Mouse (Mus musculus) MEL (cell line): ENCODE results near the gene Anp32e.
A peak's percentile ranks its signal among the peaks of the same experiment; 100 is the strongest.

ENCODE experiments used
- CHD1 ChIP-seq: IDR thresholded peaks from 2 replicates; pipeline ENCODE4 v1.6.1; 2012; ENCODE audit warnings: low read depth, mild to moderate bottlenecking, inconsistent platforms, low read length, improper control_type of control experiment
- CTCF ChIP-seq, 3 experiments: IDR thresholded peaks in 2 of 3; conservative IDR thresholded peaks in 1 of 3; 2 replicates each; pipeline ENCODE4 v1.5.1; 2011 to 2012; ENCODE audit warnings: low read length in 3 of 3, low read depth in 2 of 3, mild to moderate bottlenecking in 2 of 3, improper control_type of control experiment in 1 of 3, inconsistent platforms in 1 of 3, mixed read lengths in 1 of 3, moderate library complexity in 1 of 3; ENCODE audit not compliant: control insufficient read depth in 1 of 3, insufficient read depth in 1 of 3, poor library complexity in 1 of 3, severe bottlenecking in 1 of 3
- ELF1 ChIP-seq: IDR thresholded peaks from 2 replicates; pipeline ENCODE4 v1.6.1; 2014; ENCODE audit warnings: low read depth, mild to moderate bottlenecking, inconsistent platforms, low read length, improper control_type of control experiment, moderate library complexity
- EP300 ChIP-seq, 2 experiments: IDR thresholded peaks; 2 replicates each; pipeline ENCODE4 v1.6.1; 2011; ENCODE audit warnings: improper control_type of control experiment in 2 of 2, low read length in 2 of 2, low read depth in 1 of 2, mild to moderate bottlenecking in 1 of 2
- ETS1 ChIP-seq: IDR thresholded peaks from 2 replicates; pipeline ENCODE4 v1.6.1; 2012; ENCODE audit warnings: low read depth, mild to moderate bottlenecking, inconsistent platforms, low read length, improper control_type of control experiment, moderate library complexity
- MAX ChIP-seq: IDR thresholded peaks from 2 replicates; pipeline ENCODE4 v1.6.1; 2011; ENCODE audit warnings: low read length, improper control_type of control experiment
- MEF2A ChIP-seq: IDR thresholded peaks from 2 replicates; pipeline ENCODE4 v1.6.1; 2014; ENCODE audit warnings: low read depth, mild to moderate bottlenecking, inconsistent platforms, low read length, improper control_type of control experiment; ENCODE audit not compliant: poor library complexity, insufficient replicate concordance, severe bottlenecking; ENCODE audit errors: extremely low read depth
- MXI1 ChIP-seq: IDR thresholded peaks from 2 replicates; pipeline ENCODE4 v1.6.1; 2011; ENCODE audit warnings: mild to moderate bottlenecking, low read depth, low read length, improper control_type of control experiment
- POLR2A ChIP-seq, 2 experiments: IDR thresholded peaks; 2 replicates each; pipeline ENCODE4 v1.6.1; 2011 to 2012; ENCODE audit warnings: low read length in 2 of 2, mild to moderate bottlenecking in 2 of 2, control low read depth in 1 of 2, improper control_type of control experiment in 1 of 2, low read depth in 1 of 2, moderate library complexity in 1 of 2; ENCODE audit not compliant: control insufficient read depth in 1 of 2, insufficient read depth in 1 of 2, poor library complexity in 1 of 2
- RAD21 ChIP-seq: IDR thresholded peaks from 2 replicates; pipeline ENCODE4 v1.6.1; 2011; ENCODE audit warnings: mild to moderate bottlenecking, low read depth, low read length, improper control_type of control experiment
- SIN3A ChIP-seq: IDR thresholded peaks from 2 replicates; pipeline ENCODE4 v1.6.1; 2012; ENCODE audit warnings: low read length, improper control_type of control experiment, inconsistent platforms
- USF1 ChIP-seq: IDR thresholded peaks from 2 replicates; pipeline ENCODE4 v1.6.1; 2014; ENCODE audit warnings: low read depth, mild to moderate bottlenecking, inconsistent platforms, low read length, improper control_type of control experiment, moderate library complexity
- ZC3H11A ChIP-seq: IDR thresholded peaks from 2 replicates; pipeline ENCODE4 v1.6.1; 2012; ENCODE audit warnings: low read depth, mild to moderate bottlenecking, inconsistent platforms, low read length, improper control_type of control experiment
- ZMIZ1 ChIP-seq: IDR thresholded peaks from 2 replicates; pipeline ENCODE4 v1.6.1; 2012; ENCODE audit warnings: low read depth, mild to moderate bottlenecking, inconsistent platforms, low read length, improper control_type of control experiment, moderate library complexity

DNA sequence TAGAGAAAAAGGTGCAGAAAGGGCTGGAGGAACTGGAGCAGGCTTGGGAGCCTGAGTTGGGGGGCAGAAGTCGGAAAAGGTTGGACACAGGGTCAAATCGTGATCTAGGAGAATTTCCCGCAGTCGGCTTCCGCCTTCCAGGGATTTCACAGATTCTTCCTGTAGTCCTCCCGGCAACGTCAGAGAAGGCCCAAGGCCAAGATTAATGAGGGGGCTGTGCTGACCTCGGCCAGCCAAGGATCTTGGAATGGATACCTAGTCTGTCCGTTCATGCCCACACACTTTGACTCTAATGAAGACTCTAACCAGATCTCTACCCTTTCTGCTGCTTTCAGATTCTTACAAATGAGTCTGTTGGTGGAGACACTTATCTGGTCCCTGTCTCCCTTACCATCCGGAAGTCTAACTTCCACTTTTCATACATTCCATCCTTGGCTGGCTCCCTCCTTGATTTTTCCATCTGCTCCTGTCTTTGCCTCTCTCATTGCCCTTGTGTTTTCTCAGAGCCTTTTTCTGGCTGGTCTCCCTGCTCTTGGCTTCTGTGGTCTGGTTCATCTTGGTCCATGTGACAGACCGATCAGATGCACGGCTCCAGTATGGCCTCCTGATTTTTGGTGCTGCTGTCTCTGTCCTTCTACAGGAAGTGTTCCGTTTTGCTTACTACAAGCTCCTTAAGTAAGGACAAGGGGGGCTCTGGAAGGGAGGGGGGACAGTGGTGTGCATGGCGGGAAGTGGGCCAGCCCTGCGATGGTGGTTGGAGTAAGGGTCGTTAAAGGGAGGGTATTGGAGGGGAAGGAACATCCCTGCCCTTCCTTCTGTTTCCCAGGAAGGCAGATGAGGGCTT lies 34.5 kb upstream of the Anp32e start:
- TF ChIP-seq MAX (peak; percentile 45; the same call in 1 of the 2 replicates), ZC3H11A (no peak), POLR2A (IDR thresholded peaks at IDR 0.05; ENCODE audit: control insufficient read depth in 1 of 2, insufficient read depth in 1 of 2, low read depth in 1 of 2, low read length in 2 of 2, poor library complexity in 1 of 2) (0 out of 4 replicates have a peak, but pooled peaks have one; percentile 27 to 32), CTCF (IDR thresholded peaks at IDR 0.05 in 2 of 3, conservative IDR thresholded peaks at IDR 0.05 in 1 of 3; ENCODE audit: control insufficient read depth in 1 of 3, insufficient read depth in 1 of 3, low read depth in 2 of 3, low read length in 3 of 3, poor library complexity in 1 of 3, severe bottlenecking in 1 of 3) (no peak), MXI1 (no peak), RAD21 (no peak), SIN3A (peak; percentile 61), CHD1 (no peak), EP300 (IDR thresholded peaks at IDR 0.05; ENCODE audit: low read depth in 1 of 2, low read length in 2 of 2) (peak; percentile 45 to 75; a peak in 3 of 4 replicates), ETS1 (0 out of 2 replicates have a peak, but pooled peaks have one; percentile 37), USF1 (peak; percentile 17; the same call in 1 of the 2 replicates), MEF2A (peak; percentile 30; the same call in 1 of the 2 replicates), ELF1 (peak; percentile 76), ZMIZ1 (0 out of 2 replicates have a peak, but pooled peaks have one; percentile 11)
